Mouse (Mus musculus) lung, postnatal 10 days (tissue): Measurements from ENCODE around the gene Ifit3b.
"Not testable (repeated sequence)": the region's sequence is repeated elsewhere in the genome, so short reads cannot be mapped to it uniquely, and the experiment has no call there.

Experiments used
- DNase-seq: peaks from one replicate; pipeline ENCODE4 v3.0.0; 2021

Ifit3b gene

DNA sequence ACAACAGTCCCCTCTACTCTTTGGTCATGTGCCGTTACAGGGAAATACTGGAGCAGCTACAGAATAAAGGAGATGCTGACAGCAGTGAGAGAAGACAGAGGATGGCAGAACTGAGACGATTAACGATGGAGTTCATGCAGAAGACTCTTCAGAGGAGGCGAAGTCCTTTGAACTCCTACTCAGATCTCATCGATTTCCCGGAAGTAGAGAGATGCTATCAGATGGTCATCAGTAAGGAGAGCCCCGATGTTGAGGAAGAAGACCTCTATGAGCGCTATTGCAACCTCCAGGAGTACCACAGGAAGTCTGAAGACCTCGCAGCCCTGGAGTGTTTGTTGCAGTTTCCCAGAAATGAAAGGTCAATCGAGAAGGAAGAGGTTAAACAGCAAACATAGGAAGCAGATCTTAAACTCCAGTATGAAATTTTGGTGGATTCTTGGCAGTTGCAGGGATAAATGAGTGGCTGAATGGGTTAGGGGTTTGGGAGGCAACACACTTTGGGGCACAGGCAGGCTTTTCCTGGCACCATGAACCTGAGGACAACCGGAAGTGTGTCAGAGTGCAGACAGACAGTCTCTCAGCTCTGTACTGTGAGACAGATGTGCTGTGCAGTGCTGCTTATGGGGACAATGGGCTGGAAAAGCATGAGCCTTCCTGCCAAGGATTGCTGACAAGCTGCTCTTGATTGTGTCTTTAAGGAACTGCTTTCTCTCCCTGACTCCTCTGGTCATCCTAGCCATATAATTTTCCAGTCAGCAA is 4.7 kb downstream of the Ifit3b start:
- not testable (repeated sequence) for DNase-seq

GRCm38 (mm10) chr19:34620871-34621270 is 13.1 kb downstream of the Ifit3b start:
- no peak for DNase-seq

DNA sequence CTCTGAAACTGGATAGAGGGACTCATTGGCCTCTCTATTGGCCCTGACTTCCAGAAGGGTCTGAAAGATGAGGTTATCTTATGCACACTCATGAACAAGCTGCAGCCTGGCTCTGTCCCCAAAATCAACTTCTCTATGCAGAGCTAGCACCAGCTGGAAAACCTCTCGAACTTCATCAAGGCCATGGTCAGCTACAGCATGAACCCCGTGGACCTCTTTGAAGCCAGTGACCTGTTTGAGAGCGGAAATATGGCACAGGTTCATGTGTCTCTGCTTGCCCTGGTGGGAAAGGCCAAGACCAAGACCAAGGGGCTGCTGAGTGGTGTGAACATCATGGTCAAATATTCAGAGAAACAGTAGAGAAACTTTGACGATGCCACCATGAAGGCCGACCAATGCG is 16.0 kb downstream of the Ifit3b start:
- no peak for DNase-seq

DNA sequence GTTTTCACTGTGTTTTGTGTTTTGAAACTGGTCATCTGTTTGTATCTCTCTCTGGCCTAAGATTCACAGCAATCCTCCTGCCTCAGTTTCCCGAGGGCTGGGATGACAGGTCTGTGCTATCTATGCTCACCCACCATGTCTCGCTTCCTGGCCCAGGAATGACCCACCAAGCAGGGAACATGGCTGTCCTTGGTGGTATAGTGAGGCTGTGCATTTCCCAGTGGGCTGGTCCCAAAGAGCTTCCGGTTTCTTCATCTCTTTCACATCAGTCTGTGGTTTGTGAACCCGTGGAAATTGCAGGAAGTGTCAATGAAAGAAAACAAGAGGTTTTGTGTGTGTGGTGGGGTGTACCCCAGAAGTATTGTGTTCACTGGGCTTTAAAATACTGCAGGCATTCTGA is 16.9 kb downstream of the Ifit3b start:
- no peak for DNase-seq

DNA sequence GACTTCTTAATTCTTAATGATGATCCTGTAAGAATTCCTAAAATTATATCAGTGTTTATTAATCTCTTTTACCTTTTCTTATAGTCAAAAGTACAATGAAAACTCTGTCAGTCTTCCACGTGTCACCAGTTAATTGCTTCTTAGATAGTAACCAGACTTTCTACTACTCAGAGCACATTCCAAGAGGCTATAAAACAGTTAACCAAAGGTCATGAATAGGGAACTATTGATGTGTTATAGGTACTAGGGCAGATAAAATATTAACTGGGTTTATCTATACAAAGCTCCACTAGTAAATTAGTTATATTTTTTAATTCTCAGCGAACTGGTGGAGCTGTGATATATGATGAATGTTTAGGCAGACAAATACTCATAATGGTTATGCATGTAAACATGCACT is 19.7 kb downstream of the Ifit3b start:
- no peak for DNase-seq

DNA sequence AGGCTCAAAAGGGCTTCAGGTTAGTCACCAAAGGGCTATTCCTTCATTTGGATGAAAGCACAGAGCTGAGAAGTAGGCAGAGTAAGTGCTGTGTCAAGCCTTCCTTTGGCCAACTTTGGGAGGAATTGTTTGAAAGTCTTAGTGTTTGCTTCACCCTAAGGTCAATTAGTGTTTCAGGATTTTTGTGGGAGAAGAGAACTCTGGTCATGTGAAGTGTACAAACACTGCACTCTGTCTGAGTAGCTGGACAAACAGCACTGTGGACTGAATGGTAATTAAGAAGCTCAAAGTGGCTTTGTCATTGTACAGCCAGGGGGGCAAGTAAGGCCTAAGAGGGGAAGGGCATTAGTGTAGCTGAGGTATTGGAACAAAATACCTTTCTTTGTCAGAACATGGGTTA is 23.7 kb downstream of the Ifit3b start:
- DNase-seq, result peak; percentile 26

- DNase-seq, result no peak
Observed at GRCm38 (mm10) chr19:34633484-34633883, 25.7 kb downstream of the Ifit3b start.

- DNase-seq, result peak; percentile 79
Observed at GRCm38 (mm10) chr19:34636933-34637557, 29.3 kb downstream of the Ifit3b start.

DNA sequence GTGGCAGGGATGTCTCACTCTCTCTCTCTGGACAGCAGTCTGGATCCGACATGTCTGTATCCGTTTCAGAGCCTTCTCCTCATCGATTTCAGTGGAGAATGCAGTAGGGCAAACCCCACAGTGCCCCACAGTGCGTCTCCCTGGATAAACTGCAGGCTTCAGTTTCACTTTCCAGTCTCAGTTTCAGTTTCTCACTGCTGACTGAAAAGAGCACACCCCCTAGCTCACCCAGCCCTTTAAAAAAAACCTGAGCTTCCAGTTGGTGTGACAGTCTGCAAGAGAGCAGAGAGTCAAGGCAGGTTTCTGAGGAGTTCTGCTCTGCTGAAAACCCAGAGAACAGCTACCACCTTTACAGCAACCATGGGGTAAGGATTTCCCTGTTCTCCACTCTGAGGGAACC is 32.9 kb downstream of the Ifit3b start, which contains the start of the genes Ifit1bl2 and Ifit1:
TSS of gene Ifit1bl2 (minus strand) at position 121 of the 400 bp plus-strand sequence.
TSS of gene Ifit1 (plus strand) at position 249 of the 400 bp plus-strand sequence.
- DNase-seq, result peak; percentile 26

DNA sequence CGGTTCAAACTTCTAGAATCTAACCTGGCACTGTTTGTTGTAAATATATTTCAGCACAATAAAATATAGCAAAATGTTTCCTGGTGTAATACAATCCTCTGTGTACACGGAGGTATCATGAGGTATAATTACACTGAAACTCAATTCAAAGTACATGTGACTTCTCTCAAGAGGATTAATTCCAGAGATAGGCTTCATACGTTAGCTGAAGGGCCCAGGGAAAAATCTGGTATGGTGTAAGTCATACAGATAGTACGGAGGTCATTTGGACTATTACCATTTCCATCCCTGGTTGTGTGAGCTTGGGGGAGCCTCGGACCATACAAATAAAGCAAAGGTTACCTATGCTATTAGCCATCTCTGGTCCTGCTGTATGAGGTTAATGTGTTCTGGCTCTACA is 34.8 kb downstream of the Ifit3b start:
- DNase-seq, result no peak

- DNase-seq, result peak; percentile 52
Observed at GRCm38 (mm10) chr19:34647630-34648029, 39.9 kb downstream of the Ifit3b start.

- DNase-seq, result no peak
Observed at GRCm38 (mm10) chr19:34650276-34650675, 42.5 kb downstream of the Ifit3b start.

- no peak for DNase-seq
Observed at GRCm38 (mm10) chr19:34650997-34651396, 43.2 kb downstream of the Ifit3b start.

- no peak for DNase-seq
Observed at GRCm38 (mm10) chr19:34655227-34655805, 47.5 kb downstream of the Ifit3b start.

- DNase-seq, result no peak
Observed at GRCm38 (mm10) chr19:34656511-34657298, 48.9 kb downstream of the Ifit3b start.

DNA sequence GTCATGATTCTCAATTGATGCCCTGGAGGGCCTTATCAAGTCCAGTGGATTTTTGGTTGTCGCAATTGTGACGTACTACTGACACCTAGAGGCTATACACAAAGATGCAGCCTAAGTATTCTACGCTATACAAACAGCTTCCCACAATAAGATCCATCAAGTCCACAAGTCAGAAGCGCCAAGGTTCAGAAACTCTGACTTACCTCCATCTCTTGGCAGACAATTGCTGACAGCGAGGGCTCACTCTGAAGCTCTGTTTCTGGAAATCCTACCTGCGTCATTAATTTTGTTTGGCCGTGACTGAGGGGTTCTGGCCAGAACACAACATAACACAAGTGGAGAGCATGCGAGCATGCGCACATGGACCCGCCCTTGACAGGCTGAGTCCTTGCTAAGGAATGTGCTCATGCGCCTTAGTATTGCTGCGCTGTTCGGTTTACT is 54.3 kb downstream of the Ifit3b start:
- DNase-seq, result peak; percentile 75

GRCm38 (mm10) chr19:34662740-34663139 is 55.0 kb downstream of the Ifit3b start:
- no peak for DNase-seq
